Mouse (Mus musculus): Measurements from ENCODE around the gene Mdh1b. TPM values are rescaled to one million over a fixed set of nuclear protein-coding genes. Genes with fewer than 3 reads are reported as not detected.
A peak's percentile ranks its signal among the peaks of the same experiment; 100 is the strongest.

The Mdh1b gene
- polyA plus RNA-seq (2012; rRNA removed), result not detected in 2 replicates

- peak; percentile 58 for DNase-seq (ENCODE audit: low spot score)
These were observed at the start of gene Mdh1b, which contains the start of gene Fastkd2 for GRCm38 (mm10) chr1:63730240-63730771. Gene Mdh1b, minus strand, starts transcription at chr1:63730318. Gene Fastkd2, plus strand, starts transcription at chr1:63730614.

DNA sequence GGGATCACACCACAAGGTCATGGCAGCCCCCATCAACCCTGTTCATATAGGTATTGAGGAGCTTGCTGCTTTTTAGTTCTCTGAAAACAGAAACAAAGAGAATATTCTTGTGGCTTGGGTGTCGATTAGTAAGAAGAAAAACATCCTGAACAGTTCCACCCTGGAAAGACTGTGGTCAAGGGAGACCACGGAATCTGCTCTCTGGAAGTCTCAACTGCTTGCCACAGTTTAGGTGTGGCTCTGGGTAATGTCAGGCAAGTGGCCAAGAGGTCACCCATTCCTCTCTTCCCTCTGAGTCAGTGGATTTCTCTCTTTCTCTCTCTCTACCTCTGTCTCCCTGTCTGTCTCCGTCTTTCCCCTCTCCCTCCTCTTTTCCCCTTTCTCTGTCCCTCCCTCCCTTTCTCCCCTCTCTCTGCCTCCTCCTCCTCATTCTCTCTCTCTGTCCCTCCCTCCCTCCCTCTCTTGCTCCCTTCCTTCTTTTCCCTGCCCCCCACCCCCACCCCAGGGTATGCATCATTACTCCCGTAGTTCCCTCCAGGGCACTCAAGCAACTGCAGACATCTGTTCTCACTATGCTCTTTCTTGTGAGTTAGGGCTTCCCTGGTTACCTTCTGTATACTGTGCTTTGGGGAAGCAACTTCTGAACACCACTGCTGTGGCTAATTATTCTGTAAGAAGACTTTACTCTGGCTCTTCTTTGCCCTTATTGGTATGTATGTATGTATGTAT is 46.9 kb upstream of the Mdh1b start:
- DNase-seq (ENCODE audit: low spot score), result no peak

DNA sequence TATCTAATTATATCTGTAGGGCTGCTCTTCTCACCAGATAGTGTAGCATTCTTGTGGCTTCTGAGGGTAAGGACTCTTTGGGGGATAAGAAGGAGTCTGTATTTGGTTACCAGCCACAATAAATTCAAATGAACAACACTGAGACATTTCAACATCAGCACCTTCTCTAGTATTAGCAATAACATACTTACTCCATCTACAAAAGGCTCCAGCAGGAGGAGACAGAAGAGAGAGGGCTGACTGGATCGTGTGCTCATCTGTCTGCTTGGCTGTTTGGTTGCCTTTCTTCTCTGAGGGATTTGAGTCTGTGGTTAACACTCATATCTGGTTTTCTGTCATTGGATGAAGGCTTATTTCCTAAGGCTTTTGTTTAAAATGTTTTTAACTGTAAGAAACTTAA is 46.3 kb upstream of the Mdh1b start:
- DNase-seq (ENCODE audit: low spot score), result no peak

GRCm38 (mm10) chr1:63770309-63770708 is 40.2 kb upstream of the Mdh1b start:
- no peak for DNase-seq (ENCODE audit: low spot score)

DNA sequence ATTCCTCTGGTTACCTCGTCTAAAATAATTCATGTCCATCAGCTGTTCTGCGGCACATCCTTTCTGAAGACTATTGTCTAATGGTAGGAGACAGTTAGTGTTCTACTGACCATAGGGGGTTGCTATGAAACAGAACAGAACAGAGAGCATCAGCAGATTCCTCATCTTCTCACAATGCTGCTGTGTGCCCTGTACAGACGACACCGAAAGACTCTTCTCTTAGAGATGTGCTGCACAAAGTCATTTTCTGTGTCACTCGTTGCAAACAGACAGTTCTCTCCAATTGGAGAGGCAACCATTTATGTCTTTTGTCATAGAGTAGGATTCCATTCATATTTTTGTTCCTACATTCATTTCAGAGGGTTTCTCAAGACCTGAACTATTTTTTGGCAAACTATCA is 39.0 kb upstream of the Mdh1b start, which contains the start of gene 4933402D24Rik:
TSS of gene 4933402D24Rik (minus strand) at position 101 of the 400 bp plus-strand sequence.
- no peak for DNase-seq (ENCODE audit: low spot score)

- no peak for DNase-seq (ENCODE audit: low spot score)
These were observed 38.0 kb upstream of the Mdh1b start for GRCm38 (mm10) chr1:63768112-63768511.

DNA sequence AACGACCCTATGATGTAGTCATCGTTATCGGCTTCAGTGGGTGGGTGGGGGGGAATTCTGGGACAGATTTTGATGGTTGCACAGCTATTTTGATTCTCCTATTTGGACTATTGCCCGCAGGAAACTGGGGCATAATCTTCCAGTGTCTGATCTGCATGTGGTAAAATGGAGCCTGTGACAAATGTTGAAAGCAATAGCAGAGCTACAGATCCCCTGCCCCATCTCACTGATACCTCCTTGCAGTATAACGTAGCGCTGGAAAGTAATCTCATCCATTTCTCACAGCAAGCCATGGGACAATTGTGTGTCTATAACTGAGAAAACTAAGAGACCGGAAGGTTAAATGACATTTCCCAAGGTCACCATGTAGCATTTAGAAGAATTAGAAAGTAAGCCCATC is 34.3 kb upstream of the Mdh1b start:
- no peak for DNase-seq (ENCODE audit: low spot score)

- no peak for DNase-seq (ENCODE audit: low spot score)
These were observed 33.8 kb upstream of the Mdh1b start for GRCm38 (mm10) chr1:63763881-63764386.

DNA sequence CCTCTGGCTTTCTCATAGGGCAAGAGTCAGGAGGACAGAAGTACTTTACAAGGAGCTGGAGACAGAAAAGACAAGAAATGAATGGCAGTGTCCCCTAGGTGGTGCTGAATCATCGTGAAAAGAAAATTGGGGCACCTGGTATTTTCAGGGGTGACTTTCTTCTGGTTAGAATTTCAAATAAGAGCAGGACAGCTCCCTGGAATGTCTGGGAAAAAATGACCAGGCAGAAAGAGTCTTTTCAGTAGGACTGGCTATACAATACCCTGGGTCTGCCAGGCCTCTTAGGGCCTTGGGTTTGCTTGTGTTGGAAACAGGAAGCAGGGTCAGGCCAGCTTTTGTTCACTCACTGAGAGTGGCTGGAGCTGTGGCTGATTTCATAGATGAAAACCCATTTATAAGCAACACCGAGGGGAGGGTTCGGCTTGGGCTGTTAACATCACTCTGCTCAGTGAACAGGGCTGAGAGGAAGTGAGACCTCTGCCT is 33.1 kb upstream of the Mdh1b start:
- DNase-seq (ENCODE audit: low spot score), result no peak

DNA sequence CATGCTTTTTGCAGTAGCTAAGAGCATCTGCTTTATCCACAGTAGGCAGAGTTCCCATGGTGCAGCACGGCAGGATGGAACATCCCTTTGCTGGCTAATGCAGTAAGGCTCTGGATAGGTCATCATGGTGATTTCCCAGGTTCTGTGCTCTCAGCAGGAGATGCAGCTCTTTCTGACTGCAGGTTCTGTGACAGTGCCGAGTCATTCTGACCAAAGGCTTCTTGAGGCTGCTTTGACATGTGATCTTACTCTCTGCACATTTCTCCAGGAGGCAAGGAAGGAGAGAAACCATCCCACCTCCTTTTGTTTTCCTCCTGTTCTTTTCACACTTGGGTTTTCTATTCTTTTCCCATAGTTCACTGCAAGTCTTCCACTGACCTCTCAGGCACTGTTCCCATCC is 25.9 kb upstream of the Mdh1b start:
- no peak for DNase-seq (ENCODE audit: low spot score)

- no peak for DNase-seq (ENCODE audit: low spot score)
These were observed 322 bp downstream of the Mdh1b start for GRCm38 (mm10) chr1:63729796-63730195.

DNA sequence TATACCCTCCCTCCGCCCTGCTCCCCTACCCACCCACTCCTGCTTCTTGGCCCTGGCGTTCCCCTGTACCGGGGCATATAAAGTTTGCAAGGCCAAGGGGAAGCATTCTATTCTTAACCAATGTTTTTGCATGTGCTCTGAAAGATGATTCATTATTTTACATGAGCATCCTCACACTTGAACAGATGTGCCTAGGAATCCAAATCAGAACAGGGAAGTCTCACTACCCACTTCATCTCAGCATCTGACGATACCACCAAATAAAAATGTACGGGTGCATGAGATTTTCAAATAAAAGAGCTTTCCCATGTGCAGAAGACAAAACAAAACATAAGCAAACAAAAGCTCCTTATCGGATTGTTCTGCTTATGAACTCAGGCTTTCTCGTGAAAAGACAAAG is 10.0 kb downstream of the Mdh1b start:
- DNase-seq (ENCODE audit: low spot score), result no peak

- DNase-seq (ENCODE audit: low spot score), result no peak
These were observed 21.2 kb downstream of the Mdh1b start for GRCm38 (mm10) chr1:63708876-63709275.

- DNase-seq (ENCODE audit: low spot score), result no peak
These were observed 24.4 kb downstream of the Mdh1b start for GRCm38 (mm10) chr1:63705733-63706132.

GRCm38 (mm10) chr1:63696861-63697260 is 33.3 kb downstream of the Mdh1b start:
- no peak for DNase-seq (ENCODE audit: low spot score)

- no peak for DNase-seq (ENCODE audit: low spot score)
These were observed 43.3 kb downstream of the Mdh1b start, which contains the start of gene Dytn for GRCm38 (mm10) chr1:63686827-63687226. Gene Dytn, minus strand, starts transcription at chr1:63686927.

DNA sequence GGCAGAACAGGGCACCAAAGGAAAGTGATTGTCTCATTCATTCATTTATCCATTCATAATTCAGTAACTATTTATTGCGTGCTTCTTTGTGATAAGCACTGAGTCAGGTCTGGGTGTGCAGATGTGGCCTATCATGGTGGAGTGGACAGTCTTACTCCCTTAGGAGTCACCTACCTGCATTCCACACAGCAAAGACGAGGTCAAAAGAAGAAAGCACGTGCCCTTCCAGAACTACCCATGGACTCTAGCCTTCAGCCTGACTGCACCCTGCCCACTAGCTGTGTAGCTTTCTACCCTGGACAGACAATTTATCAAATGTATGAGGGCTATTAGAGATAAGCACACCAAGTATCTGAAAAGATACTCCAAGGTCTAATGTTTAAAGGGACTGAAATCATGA is 54.1 kb downstream of the Mdh1b start:
- no peak for DNase-seq (ENCODE audit: low spot score)

DNA sequence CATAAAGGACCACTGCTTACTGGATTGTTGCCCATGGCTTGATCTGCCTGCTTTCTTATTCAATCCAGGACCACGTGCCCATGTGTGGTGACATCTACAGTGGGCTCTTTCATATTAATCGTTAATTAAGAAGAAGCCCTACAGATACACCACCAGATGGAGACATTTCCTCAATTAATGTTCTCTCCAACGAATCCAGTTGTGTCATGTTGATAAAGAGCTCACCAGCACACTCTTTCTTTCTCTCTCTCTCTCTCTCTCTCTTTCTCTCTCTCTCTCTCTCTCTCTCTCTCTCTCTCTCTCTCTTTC is 61.3 kb downstream of the Mdh1b start:
- no peak for DNase-seq (ENCODE audit: low spot score)

DNA sequence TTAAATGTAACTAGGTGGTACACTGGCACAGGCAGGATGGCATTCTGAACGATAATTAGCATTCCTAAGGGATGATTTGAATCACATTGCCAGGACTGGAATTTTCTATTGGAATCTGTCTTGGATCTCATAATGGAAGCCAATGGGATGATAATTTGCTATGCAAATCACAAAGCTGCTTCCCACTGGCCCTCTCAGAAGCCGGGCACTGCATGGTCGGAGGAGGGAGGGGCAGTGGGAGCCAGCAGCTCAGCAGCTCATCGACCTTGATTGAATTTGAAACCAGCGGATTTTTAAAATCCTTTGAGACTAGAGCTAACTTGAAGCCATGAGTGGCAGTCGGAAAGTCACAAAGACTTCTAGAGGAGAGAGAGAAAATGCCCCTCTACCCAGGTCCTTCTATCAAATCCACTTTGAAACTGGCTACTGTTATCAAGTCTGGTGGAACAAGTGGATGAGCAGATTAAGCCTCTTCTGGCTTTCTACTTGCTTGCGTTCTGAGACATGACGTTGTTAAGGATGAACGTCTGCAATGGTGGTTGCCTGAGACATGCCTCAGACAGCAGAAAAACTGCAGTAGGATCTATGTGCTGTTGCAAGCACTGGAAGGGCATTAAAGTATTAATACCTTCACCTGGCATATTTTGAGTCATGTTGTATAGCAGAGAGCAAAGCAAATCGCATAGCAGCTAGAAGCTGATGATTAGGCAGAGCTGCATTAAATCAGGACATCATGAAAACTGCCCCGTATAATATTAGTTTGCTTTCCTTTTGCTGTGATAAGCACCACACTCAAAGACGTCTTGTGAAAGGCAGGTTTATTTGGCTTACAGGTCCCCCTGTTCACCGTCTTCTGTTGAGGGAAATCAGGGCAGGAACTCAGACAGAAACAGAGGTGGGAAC is 61.9 kb downstream of the Mdh1b start:
- no peak for DNase-seq (ENCODE audit: low spot score)

- no peak for DNase-seq (ENCODE audit: low spot score)
These were observed 62.7 kb downstream of the Mdh1b start for GRCm38 (mm10) chr1:63667201-63667948.

DNA sequence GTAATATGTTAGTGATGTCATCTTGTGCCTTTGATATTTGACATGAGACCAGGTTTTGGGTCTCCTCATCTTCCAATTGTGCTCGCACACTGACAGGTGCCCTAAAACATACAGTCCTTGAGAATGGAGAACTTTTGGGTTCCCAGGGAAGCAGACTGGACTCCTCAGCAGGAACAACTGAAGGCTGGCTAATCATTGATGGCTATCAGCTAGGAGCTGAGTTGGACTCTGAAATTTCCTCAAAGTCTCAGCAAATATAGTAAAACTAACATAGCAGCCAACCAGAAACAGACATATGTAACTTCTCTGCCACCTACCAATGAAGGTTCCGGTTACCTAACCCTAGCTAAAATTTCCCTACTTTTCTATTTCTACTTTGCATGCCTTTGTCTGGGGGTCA is 64.0 kb downstream of the Mdh1b start:
- no peak for DNase-seq (ENCODE audit: low spot score)

GRCm38 (mm10) chr1:63659591-63659990 is 70.5 kb downstream of the Mdh1b start:
- no peak for DNase-seq (ENCODE audit: low spot score)

Measured in urinary bladder, adult 2 months (tissue).